Mouse (Mus musculus) cerebellum, adult 2 months (tissue): ENCODE results near the gene P2rx4. TPM values are rescaled to one million over a fixed set of nuclear protein-coding genes. Genes with fewer than 3 reads are reported as not detected.

Source experiments
- DNase-seq, 2 experiments: peaks; one replicate each; pipeline ENCODE4 v3.0.0; 2021
- H3K27ac ChIP-seq: fragments of 200-500 bp; 2 replicates; pipeline ENCODE4 v1.5.1; 2012; ENCODE audit warnings: low read length, control low read depth, inconsistent platforms; ENCODE audit not compliant: insufficient read depth
- H3K27me3 ChIP-seq: fragments of 200-500 bp; 2 replicates; pipeline ENCODE4 v1.6.1; 2012; ENCODE audit warnings: inconsistent platforms, mild to moderate bottlenecking, low read length, moderate library complexity; ENCODE audit not compliant: control insufficient read depth, insufficient read depth
- H3K4me1 ChIP-seq: fragments of 200-500 bp; 2 replicates; pipeline ENCODE4 v1.6.1; 2011; ENCODE audit warnings: low read length; ENCODE audit not compliant: control insufficient read depth, insufficient read depth
- H3K4me3 ChIP-seq: fragments of 200-500 bp; replicated peaks from 2 replicates; pipeline ENCODE3; 2011; ENCODE audit warnings: mild to moderate bottlenecking, low read depth, low read length, control low read depth; ENCODE audit not compliant: insufficient read depth
- CTCF ChIP-seq: fragments of 200-500 bp; IDR thresholded peaks from 2 replicates; pipeline ENCODE4 v1.5.1; 2011; ENCODE audit warnings: low read depth, mild to moderate bottlenecking, control low read depth, low read length, moderate library complexity, borderline replicate concordance; ENCODE audit not compliant: insufficient read depth
- POLR2A ChIP-seq: fragments of 200-500 bp; IDR thresholded peaks from 2 replicates; pipeline ENCODE4 v1.6.1; 2011; ENCODE audit warnings: low read length, control low read depth, borderline replicate concordance; ENCODE audit not compliant: insufficient read depth
- WGBS: fragments of 180-500 bp; shearing (Covaris S2); methylation state at CpG from one replicate; pipeline ENCODE4 v1.1.7; 2018; 5-methylcytosine and 5-hydroxymethylcytosine counted together
- polyA plus RNA-seq: library from polyadenylated mRNA; depleted of rRNA; stranded (reverse); fragments of >200 nt; gene quantifications from 2 replicates; pipeline ENCODE4 v1.2.3, GENCODE M21; 2012

P2rx4 gene
- polyA plus RNA-seq, 1 experiment = 42.0 TPM

GRCm38 (mm10) chr5:122770304-122770703 is 63.0 kb downstream of the P2rx4 start:
- H3K4me1 ChIP-seq = peaks cover 46% of the 10 kb centered on the region
- H3K27ac ChIP-seq = peak overlapping the region; percentile 88
- WGBS = 4% methylated on average over 7 of the region's 7 CpGs
- TF ChIP-seq POLR2A = no peak
- TF ChIP-seq CTCF = no peak
- H3K4me3 ChIP-seq = no peak overlapping the region
- DNase-seq = no peak
- H3K27me3 ChIP-seq = no peaks in the 10 kb centered on the region

- Histone ChIP-seq H3K4me3 (no peak overlapping the region), H3K27me3 (no peaks in the 10 kb centered on the region), H3K4me1 (peaks cover 49% of the 10 kb centered on the region), H3K27ac (peak overlapping the region; percentile 88)
- TF ChIP-seq CTCF (no peak), POLR2A (0 out of 2 replicates have a peak, but pooled peaks have one; percentile 12)
- DNase-seq = peak; percentile 89 to 97
- WGBS = 2% methylated on average over 10 of the region's 10 CpGs
Measured at GRCm38 (mm10) chr5:122770806-122771261, 63.5 kb downstream of the P2rx4 start.

- Histone ChIP-seq H3K27ac (peak overlapping the region; percentile 78), H3K27me3 (no peaks in the 10 kb centered on the region), H3K4me3 (no peak overlapping the region), H3K4me1 (peaks cover 49% of the 10 kb centered on the region)
- no peak for DNase-seq
- TF ChIP-seq CTCF (no peak), POLR2A (no peak)
- WGBS = 19% methylated on average over 9 of the region's 9 CpGs
Measured at GRCm38 (mm10) chr5:122771428-122771827, 64.1 kb downstream of the P2rx4 start.

- DNase-seq = no peak
- whole genome bisulfite sequencing = 80% methylated on average over 11 of the region's 11 CpGs
- TF ChIP-seq POLR2A = no peak
- no peak for TF ChIP-seq CTCF
- no peak overlapping the region for H3K4me3 ChIP-seq
- H3K4me1 ChIP-seq = peaks cover 42% of the 10 kb centered on the region
- H3K27me3 ChIP-seq = no peaks in the 10 kb centered on the region
- H3K27ac ChIP-seq = 0 out of 2 replicates have a peak overlapping the region, but pooled peaks have one; percentile 10
Measured at GRCm38 (mm10) chr5:122773756-122774155, 66.4 kb downstream of the P2rx4 start.

GRCm38 (mm10) chr5:122774743-122775611 is 67.6 kb downstream of the P2rx4 start:
- peak; percentile 56 to 58 for DNase-seq
- WGBS = 38% methylated on average over 28 of the region's 28 CpGs
- H3K27ac ChIP-seq = peak overlapping the region; percentile 70
- peak overlapping the region; percentile 20 for H3K4me3 ChIP-seq
- H3K27me3 ChIP-seq = no peaks in the 10 kb centered on the region
- TF ChIP-seq CTCF = no peak
- TF ChIP-seq POLR2A = no peak
- H3K4me1 ChIP-seq = peaks cover 32% of the 10 kb centered on the region

GRCm38 (mm10) chr5:122775646-122776286 is 68.4 kb downstream of the P2rx4 start:
- no peak for TF ChIP-seq CTCF
- TF ChIP-seq POLR2A = no peak
- Histone ChIP-seq H3K27me3 (no peaks in the 10 kb centered on the region), H3K4me1 (peaks cover 24% of the 10 kb centered on the region), H3K4me3 (peak overlapping the region; percentile 20), H3K27ac (peak overlapping the region; percentile 70)
- WGBS = 51% methylated on average over 14 of the region's 14 CpGs
- no peak for DNase-seq

- peak overlapping the region; percentile 87 for H3K27ac ChIP-seq
- WGBS = 19% methylated on average over 2 of the region's 2 CpGs
- H3K4me3 ChIP-seq = peak overlapping the region; percentile 64
- peaks cover 17% of the 10 kb centered on the region for H3K4me1 ChIP-seq
- H3K27me3 ChIP-seq = no peaks in the 10 kb centered on the region
- peak in 1 of 2 experiments; percentile 35 for DNase-seq
- TF ChIP-seq CTCF = no peak
- TF ChIP-seq POLR2A = no peak
Measured at GRCm38 (mm10) chr5:122777322-122777721, 70.0 kb downstream of the P2rx4 start.
